Mouse (Mus musculus) erythroblast, embryonic 14.5 days (primary cell): ENCODE results near the gene Porcn. TPM values are rescaled to one million over a fixed set of nuclear protein-coding genes. Genes with fewer than 3 reads are reported as not detected.

Experiments
- H3K27me3 ChIP-seq: 2 replicates; pipeline ENCODE4 v1.6.1; 2012; ENCODE audit warnings: inconsistent platforms; ENCODE audit not compliant: control insufficient read depth
- H3K36me3 ChIP-seq: 2 replicates; pipeline ENCODE4 v1.6.1; 2012; ENCODE audit warnings: mild to moderate bottlenecking, inconsistent platforms; ENCODE audit not compliant: control insufficient read depth
- H3K4me1 ChIP-seq: 2 replicates; pipeline ENCODE4 v1.6.1; 2012; ENCODE audit warnings: inconsistent platforms; ENCODE audit not compliant: control insufficient read depth
- H3K4me3 ChIP-seq: replicated peaks from 2 replicates; pipeline ENCODE3; 2012; ENCODE audit warnings: moderate library complexity, mild to moderate bottlenecking, inconsistent platforms
- H3K9me3 ChIP-seq: 2 replicates; pipeline ENCODE4 v1.6.1; 2012; ENCODE audit warnings: low read length, inconsistent platforms, mixed read lengths; ENCODE audit not compliant: control insufficient read depth
- GATA1 ChIP-seq: IDR thresholded peaks from 2 replicates; pipeline ENCODE4 v1.6.1; 2012; ENCODE audit warnings: low read length, inconsistent platforms, mixed read lengths
- TAL1 ChIP-seq: IDR thresholded peaks from 3 replicates; pipeline ENCODE4 v1.6.1; 2012; ENCODE audit warnings: low read length, inconsistent platforms, mixed read lengths
- polyA plus RNA-seq: library from polyadenylated mRNA; stranded (reverse); fragments of >175 nt; gene quantifications from 2 replicates; pipeline ENCODE4 v1.2.3, GENCODE M21; 2012

Porcn gene
- polyA plus RNA-seq, 1 experiment = 0.05 TPM

DNA sequence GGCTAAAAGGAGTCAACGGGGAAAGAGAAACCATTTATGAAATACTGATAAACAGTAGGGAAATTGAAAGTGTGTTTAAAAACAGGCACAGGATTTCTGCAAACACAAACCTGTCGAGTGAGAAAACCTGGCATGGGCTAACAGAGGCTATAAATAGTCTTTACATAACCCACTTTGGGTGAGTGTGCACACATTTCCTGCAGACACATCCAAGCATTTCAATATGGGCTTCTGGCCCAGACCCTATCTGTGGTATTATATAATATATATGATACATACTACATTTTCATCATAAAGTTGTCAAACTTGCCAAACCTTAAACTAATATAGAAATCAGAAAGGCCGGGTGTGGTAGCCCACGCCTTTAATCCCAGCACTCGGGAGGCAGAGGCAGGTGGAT lies 43.2 kb downstream of the Porcn start:
- no peaks in the 10 kb centered on the region for H3K4me1 ChIP-seq
- H3K4me3 ChIP-seq = no peak overlapping the region
- TF ChIP-seq GATA1 (no peak), TAL1 (no peak)
- no peaks in the 10 kb centered on the region for H3K27me3 ChIP-seq
- H3K9me3 ChIP-seq = no peaks in the 10 kb centered on the region
- H3K36me3 ChIP-seq = peaks cover 18% of the 10 kb centered on the region

DNA sequence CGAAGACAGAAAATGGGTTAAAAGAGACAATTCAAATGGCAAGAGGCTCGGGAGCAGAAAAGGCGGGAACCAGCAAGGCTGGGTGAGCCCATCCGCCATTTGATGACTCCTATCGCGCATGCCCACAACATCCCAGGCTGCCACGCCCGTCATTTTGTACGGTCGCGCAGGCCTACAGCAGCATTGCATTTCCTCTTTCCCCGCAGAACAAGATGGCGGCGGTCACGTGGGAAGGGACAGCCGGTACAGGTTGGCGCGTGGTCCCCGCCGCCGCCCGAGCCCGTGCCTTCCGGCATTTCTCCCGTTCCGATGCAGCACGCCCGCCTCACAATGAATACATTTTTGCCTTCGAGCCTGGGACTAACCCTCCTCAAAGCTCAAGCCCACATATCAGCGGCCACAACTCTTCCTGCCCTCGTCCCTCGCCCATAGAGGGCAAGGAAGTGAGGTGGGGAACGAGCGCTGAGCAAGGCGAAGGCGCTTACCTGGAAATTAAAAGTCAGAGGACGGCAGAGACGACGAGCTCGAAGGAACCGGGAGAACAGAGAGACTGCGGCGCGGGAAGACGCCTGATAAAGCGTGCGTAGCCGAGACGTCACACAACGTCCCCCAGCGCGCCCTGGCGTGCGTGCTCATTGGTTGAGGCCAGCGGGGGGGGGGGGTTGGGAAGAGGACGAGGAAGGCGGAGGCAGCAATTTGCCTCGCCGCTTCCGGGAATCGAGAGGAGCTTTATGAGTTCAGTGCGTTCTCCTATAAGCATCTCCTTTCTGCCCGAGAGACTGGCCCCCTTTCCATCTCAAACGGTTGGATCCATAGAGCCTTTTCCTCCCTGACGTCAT lies 61.0 kb downstream of the Porcn start, which contains the start of gene Rbm3:
Rbm3 (minus strand) TSS at position 728 of the 839 bp plus-strand sequence.
- H3K4me3 ChIP-seq = peak within 1 kb of the TSS; percentile 93
- peaks cover 42% of the 10 kb centered on the region for H3K36me3 ChIP-seq
- TF ChIP-seq GATA1 (no peak), TAL1 (no peak)
- H3K27me3 ChIP-seq = no peaks in the 10 kb centered on the region
- peaks cover 48% of the 10 kb centered on the region for H3K4me1 ChIP-seq
- H3K9me3 ChIP-seq = peaks cover 9% of the 10 kb centered on the region

Other genes starting within 250 kb of the Porcn start
- 36.7 and 43.1 TPM in 2 replicates for gene Gata1, start 228.5 kb downstream of the Porcn start, polyA plus RNA-seq
- not detected in 2 replicates for gene Glod5, start 188.0 kb downstream of the Porcn start, polyA plus RNA-seq
- 1.1 and 1.5 TPM in 2 replicates for gene Suv39h1, start 131.8 kb downstream of the Porcn start, polyA plus RNA-seq
- gene Was, start 116.0 kb downstream of the Porcn start, polyA plus RNA-seq = 2.2 and 2.8 TPM in 2 replicates
- gene Wdr13, start 73.6 kb downstream of the Porcn start, polyA plus RNA-seq = 0.95 and 1.1 TPM in 2 replicates
- gene Rbm3, start 60.6 kb downstream of the Porcn start, polyA plus RNA-seq = 9.4 and 12.0 TPM in 2 replicates
- gene Tbc1d25, start 30.3 kb downstream of the Porcn start, polyA plus RNA-seq = 0.32 and 0.50 TPM in 2 replicates
- 0.47 and 0.57 TPM in 2 replicates for gene Ebp, start 13.0 kb downstream of the Porcn start, polyA plus RNA-seq
- 4.6 and 6.7 TPM in 2 replicates for gene Ftsj1, start 45.9 kb upstream of the Porcn start, polyA plus RNA-seq
- 21.1 and 28.4 TPM in 2 replicates for gene Slc38a5, start 64.6 kb upstream of the Porcn start, polyA plus RNA-seq
- not detected in 2 replicates for gene Ssxb10, start 120.9 kb upstream of the Porcn start, polyA plus RNA-seq
- gene Ssxb9, start 160.5 kb upstream of the Porcn start, polyA plus RNA-seq = not detected in 2 replicates
- not detected in 2 replicates for gene Ssxb1, start 206.8 kb upstream of the Porcn start, polyA plus RNA-seq